Mouse (Mus musculus): Measurements from ENCODE around the gene Il9r. TPM values are rescaled to one million over a fixed set of nuclear protein-coding genes. Genes with fewer than 3 reads are reported as not detected.

The Il9r gene
- 34.8 to 42.2 TPM (median 40.0 TPM) in 4 replicates for total RNA-seq (2023)

GRCm38 (mm10) chr11:32200075-32200601 lies at the start of gene Il9r:
Gene Il9r, minus strand, starts transcription at chr11:32200279.

GRCm38 (mm10) chr11:32226124-32226871 lies 26.2 kb upstream of the Il9r start, which contains the start of gene Mpg:
Gene Mpg, plus strand, starts transcription at chr11:32226505.

GRCm38 (mm10) chr11:32221951-32222409 lies 21.9 kb upstream of the Il9r start, which contains the start of gene Rhbdf1:
Gene Rhbdf1, minus strand, starts transcription at chr11:32222300.

DNA sequence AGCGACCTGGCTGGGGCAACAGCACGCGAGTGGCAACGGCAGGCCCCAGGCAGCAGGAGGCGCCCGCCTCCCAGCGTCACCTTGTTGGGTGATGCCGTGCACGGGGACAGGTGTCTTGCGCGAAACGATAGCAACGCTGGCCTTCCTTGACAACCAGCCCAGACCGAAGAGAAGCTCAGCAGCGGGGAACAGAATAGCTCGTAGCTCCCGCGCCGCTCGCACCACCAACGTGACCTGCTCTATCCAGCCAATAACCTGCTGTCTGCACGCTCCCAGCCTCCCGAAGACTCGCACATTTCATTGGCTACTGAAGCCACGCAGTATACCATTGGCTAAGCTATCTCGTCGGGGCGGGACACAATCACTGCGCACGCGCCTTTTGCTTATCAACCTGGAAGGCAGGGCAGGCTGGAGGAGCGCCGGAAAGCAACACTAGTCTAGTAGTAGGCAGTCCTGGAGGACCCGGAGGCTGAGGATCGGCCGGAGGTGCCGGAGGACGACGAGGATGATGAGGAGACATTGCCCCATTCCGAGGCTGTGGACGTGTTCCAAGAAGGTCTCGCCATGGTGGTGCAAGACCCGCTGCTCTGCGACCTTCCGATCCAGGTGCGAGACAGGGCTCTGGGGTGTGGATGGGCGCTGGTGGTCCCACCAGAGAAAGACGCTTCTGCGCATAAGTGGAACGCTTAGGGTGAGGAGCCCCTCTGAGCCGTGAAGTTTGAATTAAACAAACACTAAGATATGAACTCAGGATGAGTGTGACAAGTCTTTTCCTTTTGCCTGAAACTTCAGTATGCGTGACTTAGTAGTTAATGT lies 5.2 kb upstream of the Il9r start, which contains the start of gene Snrnp25:
Gene Snrnp25, plus strand, starts transcription at position 358 of the 816 bp plus-strand sequence.

Other genes starting within 250 kb of the Il9r start
- gene 4930524B15Rik, start 234.7 kb downstream of the Il9r start, total RNA-seq (2023), result not detected in 4 replicates
- gene Nsg2, start 199.8 kb downstream of the Il9r start, total RNA-seq (2023), result 1.6 to 3.4 TPM (median 2.8 TPM) in 4 replicates
- 18.0 to 27.0 TPM (median 23.5 TPM) in 4 replicates for gene Snrnp25, start 5.1 kb upstream of the Il9r start, total RNA-seq (2023)
- gene Rhbdf1, start 22.0 kb upstream of the Il9r start, total RNA-seq (2023), result 9.2 to 12.2 TPM (median 10.9 TPM) in 4 replicates
- gene Mpg, start 26.2 kb upstream of the Il9r start, total RNA-seq (2023), result 20.3 to 25.8 TPM (median 23.9 TPM) in 4 replicates
- 50.7 to 62.4 TPM (median 56.6 TPM) in 4 replicates for gene Nprl3, start 67.4 kb upstream of the Il9r start, total RNA-seq (2023)
- not detected in 4 replicates for gene Hba-x, start 76.1 kb upstream of the Il9r start, total RNA-seq (2023)
- 58.9 to 127 TPM (median 84.8 TPM) in 4 replicates for gene Hba-a1, start 83.2 kb upstream of the Il9r start, total RNA-seq (2023)
- gene Hbq1b, start 86.7 kb upstream of the Il9r start, total RNA-seq (2023), result not detected in 4 replicates
- 20.0 to 91.4 TPM (median 56.9 TPM) in 4 replicates for gene Hba-a2, start 96.2 kb upstream of the Il9r start, total RNA-seq (2023)
- not detected in 4 replicates for gene Hbq1a, start 99.8 kb upstream of the Il9r start, total RNA-seq (2023)
- gene Sh3pxd2b, start 147.5 kb upstream of the Il9r start, total RNA-seq (2023), result 0.06 to 0.17 TPM (median 0.06 TPM) in 4 replicates

All from B cell, adult 62 days (primary cell).